Mouse (Mus musculus) CH12.LX (cell line): ENCODE measurements around the gene Olfr78.

Experiments used
- CHD2 ChIP-seq: IDR thresholded peaks from 2 replicates; pipeline ENCODE4 v1.6.1; 2011; ENCODE audit warnings: low read length, improper control_type of control experiment
- CTCF ChIP-seq, 2 experiments: IDR thresholded peaks in 1 of 2; conservative IDR thresholded peaks in 1 of 2; 2 replicates each; pipeline ENCODE4 v1.5.1; 2011 to 2012; ENCODE audit warnings: low read depth in 2 of 2, low read length in 2 of 2, improper control_type of control experiment in 1 of 2, inconsistent platforms in 1 of 2, mild to moderate bottlenecking in 1 of 2, moderate library complexity in 1 of 2
- EP300 ChIP-seq: IDR thresholded peaks from 2 replicates; pipeline ENCODE4 v1.6.1; 2011; ENCODE audit warnings: low read length, improper control_type of control experiment
- ETS1 ChIP-seq: conservative IDR thresholded peaks from 2 replicates; pipeline ENCODE4 v1.6.1; 2012; ENCODE audit warnings: low read depth, mild to moderate bottlenecking, inconsistent platforms, low read length, improper control_type of control experiment, moderate library complexity
- HCFC1 ChIP-seq: IDR thresholded peaks from 2 replicates; pipeline ENCODE4 v1.6.1; 2012; ENCODE audit warnings: low read depth, mild to moderate bottlenecking, inconsistent platforms, low read length, improper control_type of control experiment
- MAX ChIP-seq: IDR thresholded peaks from 2 replicates; pipeline ENCODE4 v1.6.1; 2011; ENCODE audit warnings: low read length, improper control_type of control experiment
- NELFE ChIP-seq: IDR thresholded peaks from 2 replicates; pipeline ENCODE4 v1.6.1; 2011; ENCODE audit warnings: low read depth, low read length, improper control_type of control experiment
- POLR2A ChIP-seq: IDR thresholded peaks from 2 replicates; pipeline ENCODE4 v1.6.1; 2011; ENCODE audit warnings: low read depth, mild to moderate bottlenecking, improper control_type of control experiment, low read length
- TCF12 ChIP-seq: IDR thresholded peaks from 2 replicates; pipeline ENCODE4 v1.6.1; 2014; ENCODE audit warnings: low read depth, mild to moderate bottlenecking, inconsistent platforms, low read length, improper control_type of control experiment
- UBTF ChIP-seq: IDR thresholded peaks from 2 replicates; pipeline ENCODE4 v1.6.1; 2012; ENCODE audit warnings: low read depth, mild to moderate bottlenecking, inconsistent platforms, low read length, improper control_type of control experiment, moderate library complexity
- ZC3H11A ChIP-seq: IDR thresholded peaks from 2 replicates; pipeline ENCODE4 v1.6.1; 2012; ENCODE audit warnings: low read depth, mild to moderate bottlenecking, inconsistent platforms, low read length, improper control_type of control experiment
- ZKSCAN1 ChIP-seq: IDR thresholded peaks from 2 replicates; pipeline ENCODE4 v1.6.1; 2012; ENCODE audit warnings: low read depth, inconsistent platforms, low read length, improper control_type of control experiment, borderline replicate concordance
- ZMIZ1 ChIP-seq: IDR thresholded peaks from 2 replicates; pipeline ENCODE4 v1.6.1; 2012; ENCODE audit warnings: low read depth, mild to moderate bottlenecking, inconsistent platforms, low read length, improper control_type of control experiment
- ZNF384 ChIP-seq: IDR thresholded peaks from 2 replicates; pipeline ENCODE4 v1.6.1; 2012; ENCODE audit warnings: low read depth, low read length, improper control_type of control experiment, inconsistent platforms

- no peak for TF ChIP-seq ZKSCAN1
- no peak for TF ChIP-seq CTCF (conservative IDR thresholded peaks at IDR 0.05 in 1 of 2, IDR thresholded peaks at IDR 0.05 in 1 of 2; ENCODE audit: low read depth in 2 of 2, low read length in 2 of 2)
- TF ChIP-seq EP300, result no peak
- TF ChIP-seq HCFC1, result no peak
- no peak for TF ChIP-seq TCF12
- TF ChIP-seq POLR2A, result no peak
- TF ChIP-seq ETS1, result no peak
- TF ChIP-seq ZC3H11A, result no peak
- TF ChIP-seq UBTF, result no peak
- TF ChIP-seq ZNF384, result no peak
- no peak for TF ChIP-seq CHD2
- TF ChIP-seq MAX, result no peak
- no peak for TF ChIP-seq ZMIZ1
- no peak for TF ChIP-seq NELFE
Measured at GRCm38 (mm10) chr7:102733793-102734192, 25.5 kb downstream of the Olfr78 start.
